Mouse (Mus musculus) stomach, embryonic 15.5 days (tissue): ENCODE data around the gene E2f2. TPM values are rescaled to one million over a fixed set of nuclear protein-coding genes. Genes with fewer than 3 reads are reported as not detected.

Experiments
- ATAC-seq: fragments of 200-750 bp; cut with Nextera tagmentation; 2 replicates; pipeline ENCODE4 v1.8.0; 2017; ENCODE audit warnings: low read depth, moderate number of reproducible peaks, moderate TSS enrichment; ENCODE audit not compliant: insufficient read depth, low FRiP score
- H3K27ac ChIP-seq: fragments of 300-500 bp; sonication (generic); 2 replicates; pipeline ENCODE4 v1.5.1; 2015; ENCODE audit warnings: mild to moderate bottlenecking, inconsistent platforms
- H3K27me3 ChIP-seq: fragments of 300-500 bp; sonication (generic); replicated peaks from 2 replicates; pipeline ENCODE4 v1.6.1; 2015; ENCODE audit warnings: inconsistent platforms
- H3K36me3 ChIP-seq: fragments of 300-500 bp; sonication (generic); 2 replicates; pipeline ENCODE4 v1.6.1; 2015; ENCODE audit warnings: inconsistent platforms
- H3K4me1 ChIP-seq: fragments of 300-500 bp; sonication (generic); 2 replicates; pipeline ENCODE4 v1.6.1; 2015; ENCODE audit warnings: inconsistent platforms
- H3K4me2 ChIP-seq: fragments of 300-500 bp; sonication (generic); 2 replicates; pipeline ENCODE4 v1.6.1; 2015; ENCODE audit warnings: mild to moderate bottlenecking, inconsistent platforms
- H3K4me3 ChIP-seq: fragments of 300-500 bp; sonication (generic); replicated peaks from 2 replicates; pipeline ENCODE4 v1.5.1; 2015; ENCODE audit warnings: inconsistent platforms
- H3K9ac ChIP-seq: fragments of 300-500 bp; sonication (generic); 2 replicates; pipeline ENCODE4 v1.6.1; 2015; ENCODE audit warnings: inconsistent platforms
- H3K9me3 ChIP-seq: fragments of 300-500 bp; sonication (generic); 2 replicates; pipeline ENCODE4 v1.6.1; 2016; ENCODE audit warnings: inconsistent platforms
- WGBS: fragments of 180-500 bp; shearing (Covaris S2); methylation state at CpG from one replicate; pipeline ENCODE4 v1.1.7; 2015; 5-methylcytosine and 5-hydroxymethylcytosine counted together
- polyA plus RNA-seq: library from polyadenylated mRNA; unstranded; fragments of >200 nt; fragmentation: Nextera tagmentation; extraction: Ambion mirVana; gene quantifications from 2 replicates; pipeline ENCODE4 v1.2.1, GENCODE M21; 2015

E2f2 gene
- polyA plus RNA-seq, 1 experiment from 2014 or later, result 11.4 TPM

DNA sequence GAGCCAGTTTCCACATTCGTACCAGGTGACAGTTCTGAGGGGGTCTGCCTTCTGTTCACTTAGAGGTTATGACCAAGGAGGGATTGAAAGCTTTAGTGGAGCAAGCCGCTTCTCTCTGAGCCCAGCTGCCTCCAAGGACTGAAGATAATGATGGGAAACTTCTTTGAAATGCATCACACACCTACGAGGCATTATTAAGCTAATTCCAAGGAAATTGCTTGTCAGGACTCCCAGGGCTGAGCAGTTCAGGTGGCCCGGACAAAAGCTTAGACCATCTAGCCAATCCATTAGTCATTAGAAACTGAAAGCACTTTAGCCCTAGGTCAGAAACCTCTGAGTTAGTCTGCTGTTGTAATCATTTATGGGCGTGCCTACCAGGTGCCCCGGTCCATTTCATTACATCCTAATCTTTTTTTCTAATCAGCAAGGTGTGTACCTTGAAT, 25.5 kb upstream of the E2f2 start:
- Histone ChIP-seq H3K9me3 (no peaks in the 10 kb centered on the region), H3K36me3 (no peaks in the 10 kb centered on the region), H3K4me1 (peaks cover 38% of the 10 kb centered on the region), H3K4me3 (peak overlapping the region; percentile 70), H3K27ac (peak overlapping the region; percentile 94), H3K9ac (no peak overlapping the region; the same call in 1 of the 2 replicates), H3K4me2 (peak overlapping the region; percentile 71), H3K27me3 (no peaks in the 10 kb centered on the region)
- ATAC-seq, result no peak
- 18% methylated on average over 6 of the region's 6 CpGs for WGBS

GRCm38 (mm10) chr4:136147436-136148135, 24.6 kb upstream of the E2f2 start:
- no peak overlapping the region for H3K9ac ChIP-seq
- H3K4me1 ChIP-seq, result peaks cover 29% of the 10 kb centered on the region
- H3K9me3 ChIP-seq, result no peaks in the 10 kb centered on the region
- H3K36me3 ChIP-seq, result no peaks in the 10 kb centered on the region
- H3K27ac ChIP-seq, result peak overlapping the region; percentile 94
- peak; percentile 68 for ATAC-seq
- H3K27me3 ChIP-seq, result no peaks in the 10 kb centered on the region
- H3K4me2 ChIP-seq, result peak overlapping the region; percentile 71
- H3K4me3 ChIP-seq, result peak overlapping the region; percentile 30
- 1% methylated on average over 29 of the region's 48 CpGs for WGBS

- H3K9ac ChIP-seq, result no peak overlapping the region
- ATAC-seq, result no peak; the same call in 1 of the 2 replicates
- WGBS, result 8% methylated on average over 31 of the region's 31 CpGs
These were observed 23.7 kb upstream of the E2f2 start for GRCm38 (mm10) chr4:136148342-136149044.

DNA sequence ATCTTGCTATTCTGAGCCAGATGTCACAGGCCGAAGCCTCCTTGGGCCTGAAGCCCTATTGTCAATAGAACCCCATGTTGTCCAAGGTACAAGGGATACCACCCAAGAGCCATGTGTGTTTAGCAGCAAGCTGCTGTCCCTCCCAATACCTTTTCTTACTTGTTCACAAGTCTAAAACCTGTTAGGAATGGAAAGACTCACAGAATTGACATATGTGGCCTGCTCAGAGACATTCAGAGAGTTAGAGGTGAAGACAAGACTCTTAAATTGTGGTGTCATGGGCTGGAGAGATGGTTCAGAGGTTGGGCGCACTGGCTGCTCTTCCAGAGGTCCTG, 23.2 kb upstream of the E2f2 start:
- no peaks in the 10 kb centered on the region for H3K36me3 ChIP-seq
- H3K4me2 ChIP-seq, result no peak overlapping the region
- no peaks in the 10 kb centered on the region for H3K9me3 ChIP-seq
- no peak overlapping the region for H3K4me3 ChIP-seq
- peaks cover 24% of the 10 kb centered on the region for H3K4me1 ChIP-seq
- H3K9ac ChIP-seq, result no peak overlapping the region
- 82% methylated on average over 2 of the region's 2 CpGs for WGBS
- ATAC-seq, result no peak
- peak overlapping the region; percentile 94 for H3K27ac ChIP-seq
- H3K27me3 ChIP-seq, result no peaks in the 10 kb centered on the region

More at GRCm38 (mm10) chr4:136148342-136149044, 23.7 kb upstream of the E2f2 start:
- Histone ChIP-seq H3K36me3 (no peaks in the 10 kb centered on the region), H3K27ac (peak overlapping the region; percentile 94), H3K4me1 (peaks cover 24% of the 10 kb centered on the region), H3K27me3 (no peaks in the 10 kb centered on the region), H3K9me3 (no peaks in the 10 kb centered on the region), H3K4me3 (peak overlapping the region; percentile 30), H3K4me2 (peak overlapping the region; percentile 71)

DNA sequence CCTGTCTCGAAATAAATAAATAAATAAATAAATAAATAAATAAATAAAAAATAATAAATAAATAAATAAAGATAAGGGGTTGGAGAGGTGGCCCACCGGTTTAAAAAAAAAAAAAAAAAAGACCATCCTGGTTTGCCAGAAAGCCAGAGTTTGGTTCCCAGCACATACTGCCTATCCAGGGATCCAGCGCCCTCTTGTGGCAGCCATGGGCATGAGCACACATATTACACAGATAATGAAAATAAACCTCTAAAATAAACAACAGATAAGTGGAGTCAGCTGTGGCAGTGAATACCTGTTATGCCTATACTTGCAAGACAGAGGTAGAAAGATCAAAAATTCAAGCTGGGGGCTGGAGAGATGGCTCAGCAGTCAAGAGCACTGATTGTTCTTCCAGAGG, 22.5 kb upstream of the E2f2 start:
- Histone ChIP-seq H3K9me3 (no peaks in the 10 kb centered on the region), H3K4me2 (no peak overlapping the region), H3K9ac (no peak overlapping the region), H3K27ac (no peak overlapping the region), H3K4me3 (no peak overlapping the region), H3K4me1 (peaks cover 24% of the 10 kb centered on the region), H3K27me3 (no peaks in the 10 kb centered on the region), H3K36me3 (no peaks in the 10 kb centered on the region)
- ATAC-seq, result no peak
- WGBS, result 41% methylated on average over 3 of the region's 3 CpGs

DNA sequence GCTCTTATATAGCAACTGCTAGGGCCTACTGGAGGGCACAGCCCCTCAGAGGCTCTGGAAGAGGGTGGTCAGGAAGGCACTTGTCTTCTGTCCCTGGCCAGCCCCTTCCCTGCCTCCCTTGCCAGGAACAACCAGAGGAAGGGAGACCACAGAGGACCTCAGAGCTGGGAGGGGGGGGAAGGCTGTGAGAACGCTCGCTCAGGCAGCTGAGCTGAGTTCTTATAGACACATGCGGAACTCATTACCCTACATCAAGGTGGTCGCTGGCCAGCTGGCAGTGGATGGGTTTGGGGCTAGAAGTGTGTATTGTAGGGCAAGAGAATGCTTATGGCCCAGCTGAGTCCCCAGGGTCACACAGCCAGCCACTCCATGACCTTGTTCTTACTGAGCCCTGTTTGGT, 21.6 kb upstream of the E2f2 start:
- WGBS, result 69% methylated on average over 4 of the region's 4 CpGs
- Histone ChIP-seq H3K27ac (no peak overlapping the region), H3K9me3 (no peaks in the 10 kb centered on the region), H3K9ac (no peak overlapping the region), H3K4me1 (peaks cover 23% of the 10 kb centered on the region), H3K27me3 (no peaks in the 10 kb centered on the region), H3K4me3 (no peak overlapping the region), H3K4me2 (no peak overlapping the region), H3K36me3 (no peaks in the 10 kb centered on the region)
- ATAC-seq, result no peak

- no peak for ATAC-seq
- Histone ChIP-seq H3K4me3 (no peak overlapping the region), H3K4me2 (no peak overlapping the region), H3K4me1 (peaks cover 9% of the 10 kb centered on the region; the same call in 1 of the 2 replicates), H3K9ac (no peak overlapping the region), H3K9me3 (no peaks in the 10 kb centered on the region), H3K36me3 (no peaks in the 10 kb centered on the region), H3K27ac (no peak overlapping the region), H3K27me3 (no peaks in the 10 kb centered on the region)
- WGBS, result 84% methylated on average over 4 of the region's 4 CpGs
These were observed 19.4 kb upstream of the E2f2 start for GRCm38 (mm10) chr4:136152821-136153220.

GRCm38 (mm10) chr4:136154462-136154861, 17.7 kb upstream of the E2f2 start:
- no peak overlapping the region for H3K4me2 ChIP-seq
- no peak overlapping the region for H3K4me3 ChIP-seq
- 58% methylated on average over 9 of the region's 9 CpGs for WGBS

DNA sequence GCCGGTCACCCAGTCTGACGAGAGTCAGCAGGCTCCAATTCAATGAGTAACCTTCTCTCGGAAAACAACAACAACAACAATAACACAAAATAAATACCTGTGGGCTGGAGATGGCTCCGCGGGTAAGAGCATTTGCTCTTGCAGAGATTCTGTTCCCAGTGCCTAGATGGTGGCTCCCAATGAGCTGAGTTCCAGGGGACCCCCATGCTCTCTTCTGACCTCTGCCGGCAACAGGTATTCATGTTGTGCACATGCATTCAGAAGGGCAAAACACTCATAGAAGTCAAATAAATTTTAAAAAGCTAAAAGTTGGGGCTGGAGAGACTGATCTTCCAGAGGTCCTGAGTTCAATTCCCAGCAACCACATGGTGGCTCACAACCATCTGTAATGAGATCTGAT, 13.7 kb upstream of the E2f2 start:
- Histone ChIP-seq H3K4me3 (no peak overlapping the region), H3K27me3 (no peaks in the 10 kb centered on the region), H3K9me3 (no peaks in the 10 kb centered on the region), H3K4me2 (no peak overlapping the region), H3K4me1 (peaks cover 5% of the 10 kb centered on the region; the same call in 1 of the 2 replicates), H3K36me3 (no peaks in the 10 kb centered on the region), H3K27ac (no peak overlapping the region), H3K9ac (no peak overlapping the region)
- ATAC-seq, result no peak
- WGBS, result 76% methylated on average over 6 of the region's 6 CpGs

More at GRCm38 (mm10) chr4:136154462-136154861, 17.7 kb upstream of the E2f2 start:
- no peaks in the 10 kb centered on the region for H3K9me3 ChIP-seq
- H3K36me3 ChIP-seq, result no peaks in the 10 kb centered on the region
- no peak overlapping the region for H3K27ac ChIP-seq
- H3K9ac ChIP-seq, result no peak overlapping the region
- H3K4me1 ChIP-seq, result no peaks in the 10 kb centered on the region
- ATAC-seq, result no peak
- no peaks in the 10 kb centered on the region for H3K27me3 ChIP-seq

GRCm38 (mm10) chr4:136159802-136160397, 12.3 kb upstream of the E2f2 start:
- Histone ChIP-seq H3K4me2 (no peak overlapping the region), H3K27ac (no peak overlapping the region), H3K4me3 (no peak overlapping the region), H3K9ac (no peak overlapping the region), H3K36me3 (no peaks in the 10 kb centered on the region), H3K4me1 (peaks cover 5% of the 10 kb centered on the region; the same call in 1 of the 2 replicates), H3K9me3 (no peaks in the 10 kb centered on the region), H3K27me3 (no peaks in the 10 kb centered on the region)
- WGBS, result 13% methylated on average over 5 of the region's 5 CpGs
- no peak for ATAC-seq

- H3K27me3 ChIP-seq, result no peaks in the 10 kb centered on the region
- H3K9me3 ChIP-seq, result no peaks in the 10 kb centered on the region
- H3K9ac ChIP-seq, result no peak overlapping the region
- H3K4me2 ChIP-seq, result no peak overlapping the region
- H3K4me1 ChIP-seq, result peaks cover 5% of the 10 kb centered on the region; the same call in 1 of the 2 replicates
- 3% methylated on average over 10 of the region's 11 CpGs for WGBS
- no peak overlapping the region for H3K4me3 ChIP-seq
- H3K36me3 ChIP-seq, result no peaks in the 10 kb centered on the region
- ATAC-seq, result peak; percentile 63
- no peak overlapping the region for H3K27ac ChIP-seq
These were observed 8.7 kb upstream of the E2f2 start for GRCm38 (mm10) chr4:136163448-136163847.

- Histone ChIP-seq H3K4me2 (no peak overlapping the region), H3K27me3 (no peaks in the 10 kb centered on the region), H3K9ac (no peak overlapping the region), H3K4me1 (peaks cover under 1% of the 10 kb centered on the region; the same call in 1 of the 2 replicates), H3K36me3 (no peaks in the 10 kb centered on the region), H3K27ac (no peak overlapping the region), H3K9me3 (no peaks in the 10 kb centered on the region), H3K4me3 (no peak overlapping the region)
- no peak for ATAC-seq
- 74% methylated on average over 8 of the region's 8 CpGs for WGBS
These were observed 7.2 kb upstream of the E2f2 start for GRCm38 (mm10) chr4:136164981-136165380.
